Mouse (Mus musculus) ZHBTc4 (cell line): ENCODE results near the gene Mgat4c.

Source experiments
- DNase-seq: peaks from one replicate; pipeline ENCODE4 v3.0.0-alpha.2; 2011; ENCODE audit warnings: low read depth, low spot score

Gene Mgat4c

GRCm38 (mm10) chr10:101681437-101681912 lies at the start of gene Mgat4c:
Gene Mgat4c (plus strand): TSS chr10:101681487.
- no peak for DNase-seq

- no peak for DNase-seq
Measured at GRCm38 (mm10) chr10:101635266-101635665, 46.0 kb upstream of the Mgat4c start.

GRCm38 (mm10) chr10:101641048-101641447 lies 40.2 kb upstream of the Mgat4c start:
- no peak for DNase-seq

DNA sequence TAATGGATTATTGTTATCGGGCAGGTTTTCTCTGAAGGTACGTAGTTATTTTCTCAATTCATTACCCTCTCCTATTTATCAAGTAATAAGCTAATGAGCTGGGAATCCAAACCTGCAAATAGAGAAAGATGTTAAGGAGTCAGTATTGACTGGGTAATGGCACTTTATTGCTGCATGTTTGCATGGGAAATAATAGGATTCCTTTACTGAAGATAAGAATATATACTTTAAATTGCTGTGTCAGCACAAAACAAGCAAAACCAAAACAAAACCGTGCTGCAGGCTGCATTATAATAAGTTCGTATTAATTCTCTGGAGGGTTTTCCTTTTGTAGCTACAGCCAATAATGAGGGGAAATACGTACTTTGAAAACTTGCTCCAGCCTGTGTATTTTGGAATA lies 627 bp downstream of the Mgat4c start:
- no peak for DNase-seq

DNA sequence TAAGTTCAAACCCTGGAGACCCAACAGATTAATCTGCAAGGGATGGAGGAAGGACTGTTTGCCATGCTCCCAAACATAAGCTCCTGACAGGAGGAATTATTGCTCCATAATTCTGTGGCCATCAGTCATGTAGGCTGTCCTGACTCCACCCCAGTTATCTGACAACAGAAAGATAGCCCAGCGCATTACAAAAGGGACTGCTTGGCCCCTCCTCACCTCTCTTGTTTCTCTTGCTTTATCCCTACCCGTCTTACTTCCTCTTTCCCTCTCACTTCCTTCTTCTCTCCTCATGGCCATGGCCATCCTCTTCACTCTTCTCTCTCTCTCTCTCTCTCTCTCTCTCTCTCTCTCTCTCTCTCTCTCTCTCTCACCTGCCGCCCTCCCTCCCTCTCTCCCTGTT lies 80.5 kb downstream of the Mgat4c start:
- no peak for DNase-seq

DNA sequence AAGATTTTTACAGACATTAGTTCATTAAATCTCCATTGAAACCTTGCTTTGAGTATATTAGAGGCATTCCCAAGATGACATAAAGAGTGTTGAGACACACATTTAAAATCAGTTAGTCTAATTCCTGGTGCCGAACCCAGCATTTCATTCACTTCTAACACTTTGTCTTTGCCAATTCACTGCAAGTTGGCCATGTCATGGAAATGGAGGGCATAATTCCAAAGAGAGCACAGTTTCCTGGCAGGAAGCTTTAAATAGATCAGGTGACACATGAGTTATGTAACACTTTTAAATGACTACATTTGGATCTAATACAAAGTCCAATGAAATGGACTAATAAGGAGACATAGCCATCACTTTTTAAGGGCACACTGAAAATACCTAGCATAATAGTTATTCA lies 89.4 kb downstream of the Mgat4c start:
- no peak for DNase-seq

DNA sequence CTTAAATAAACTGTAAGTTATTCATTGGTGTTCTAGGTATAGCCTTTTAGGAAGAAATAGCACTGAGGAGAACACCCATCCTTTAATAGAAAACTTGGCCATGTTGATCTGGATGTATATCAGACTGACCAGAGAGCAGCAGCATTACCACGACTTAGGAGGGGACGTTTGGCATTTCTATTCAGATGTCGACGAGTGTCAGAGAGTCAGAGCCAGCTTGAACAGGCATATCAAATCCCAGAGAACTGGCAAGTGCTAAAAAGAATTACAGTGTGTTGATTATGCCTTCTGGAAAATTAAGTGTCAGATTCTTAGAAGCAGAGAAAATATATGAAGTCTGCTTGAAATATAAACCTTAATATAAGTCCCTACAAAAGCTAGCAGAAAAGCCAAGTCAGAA lies 89.9 kb downstream of the Mgat4c start:
- no peak for DNase-seq

DNA sequence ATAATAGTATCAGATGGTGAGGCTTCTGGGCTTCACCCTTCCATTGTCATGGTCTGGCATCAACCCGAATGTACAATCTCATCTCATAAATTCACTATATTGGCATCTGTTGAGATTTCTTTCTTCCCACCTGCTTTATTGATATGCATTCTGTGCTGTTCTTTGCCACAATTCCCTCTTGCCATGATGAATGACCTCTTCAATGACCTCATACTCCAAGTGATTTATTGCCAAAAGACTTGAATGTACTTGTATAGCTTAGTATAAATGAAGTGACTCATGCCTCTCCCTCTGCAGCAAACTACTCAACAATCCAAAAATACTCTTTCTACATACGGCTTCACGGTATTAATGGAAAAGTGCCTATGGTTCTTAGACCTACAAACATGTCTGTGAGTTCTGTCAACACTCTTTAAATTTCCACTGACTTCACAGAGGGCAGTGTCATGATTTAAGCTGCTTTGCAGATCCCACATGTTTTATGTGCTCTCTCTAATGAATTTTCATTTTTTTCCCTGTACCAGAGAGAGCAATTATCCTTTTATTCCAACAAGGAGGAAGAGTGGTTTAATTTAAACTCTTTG lies 102.0 kb downstream of the Mgat4c start:
- no peak for DNase-seq

- DNase-seq = no peak
Measured at GRCm38 (mm10) chr10:101795507-101795906, 114.2 kb downstream of the Mgat4c start.

- DNase-seq = no peak
Measured at GRCm38 (mm10) chr10:101798831-101799474, 117.7 kb downstream of the Mgat4c start.

GRCm38 (mm10) chr10:101808768-101809167 lies 127.5 kb downstream of the Mgat4c start:
- DNase-seq = no peak

- DNase-seq = no peak
Measured at GRCm38 (mm10) chr10:101816902-101817301, 135.6 kb downstream of the Mgat4c start.

DNA sequence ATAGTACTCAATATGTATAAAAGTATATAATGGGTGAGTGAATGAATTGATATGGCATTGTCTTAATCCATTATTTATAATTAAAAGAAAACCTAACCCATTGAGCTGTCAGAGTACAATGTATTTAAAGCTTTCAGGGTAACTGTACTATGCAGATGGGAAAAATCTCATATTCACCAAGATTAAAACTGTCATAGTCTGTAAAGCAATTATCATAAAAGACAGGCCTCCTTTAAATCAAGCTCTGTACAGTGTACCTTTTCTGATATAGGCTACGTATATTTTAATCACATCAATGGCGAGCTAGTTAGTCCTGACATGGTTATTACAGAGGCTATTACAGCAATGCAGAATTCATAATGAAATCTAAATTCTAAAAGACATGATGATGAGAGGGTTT lies 146.7 kb downstream of the Mgat4c start:
- no peak for DNase-seq

DNA sequence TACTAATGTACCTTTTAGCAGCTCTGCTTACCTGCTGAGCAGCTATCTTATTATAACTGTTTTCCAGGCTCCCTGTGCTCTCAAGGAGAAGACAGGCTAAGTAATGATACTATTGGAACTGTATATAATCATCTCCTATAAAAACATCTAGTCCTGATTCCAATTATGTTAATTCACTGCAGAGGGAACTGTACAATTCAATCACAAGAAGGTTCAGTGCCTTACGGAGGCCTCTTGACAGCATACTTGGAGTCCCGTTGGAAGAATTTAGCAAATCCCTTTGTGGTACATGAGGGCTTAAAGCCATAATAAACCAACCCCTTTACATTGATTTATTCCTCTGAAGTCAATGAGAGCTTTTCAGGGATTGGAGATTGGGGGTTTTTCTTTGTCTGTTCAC lies 174.8 kb downstream of the Mgat4c start:
- DNase-seq = no peak

DNA sequence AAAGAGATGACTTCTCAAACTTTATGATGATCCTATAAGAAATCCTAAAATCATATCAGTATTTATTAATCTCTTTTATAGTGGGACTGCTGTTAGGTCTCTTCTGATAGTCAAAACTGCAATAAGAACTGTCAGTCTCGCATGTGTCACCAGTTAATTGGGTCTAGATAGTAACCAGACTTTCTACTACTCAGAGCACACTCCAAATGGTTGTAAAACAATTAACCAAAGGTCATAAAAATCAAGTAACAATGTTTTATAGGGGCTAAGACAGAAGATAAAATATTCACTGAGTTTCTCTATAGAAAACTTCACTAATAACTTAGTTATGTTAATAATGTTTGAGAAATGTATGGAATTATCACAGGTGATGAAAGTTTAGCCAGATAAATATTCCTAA lies 208.6 kb downstream of the Mgat4c start:
- DNase-seq = no peak

- no peak for DNase-seq
Measured at GRCm38 (mm10) chr10:101917328-101917814, 236.1 kb downstream of the Mgat4c start.

DNA sequence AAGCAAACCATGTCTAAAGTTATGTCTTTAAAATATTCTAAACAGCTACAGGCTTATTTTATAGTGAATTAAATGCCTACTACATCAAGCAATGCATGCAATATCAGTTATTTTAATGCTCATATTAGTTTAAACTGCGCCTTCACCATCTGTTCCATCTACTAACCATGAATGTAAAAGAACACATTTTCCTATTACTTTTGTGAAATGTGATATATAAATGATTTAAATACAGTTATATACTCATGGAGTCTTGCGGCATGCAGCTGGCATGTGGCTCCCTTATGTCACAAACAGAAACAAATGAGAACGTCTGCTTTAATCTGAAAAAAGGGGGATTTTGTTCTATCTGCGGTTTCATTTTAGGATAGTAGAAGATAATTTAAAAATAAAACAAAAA lies 316.3 kb downstream of the Mgat4c start:
- DNase-seq = no peak

DNA sequence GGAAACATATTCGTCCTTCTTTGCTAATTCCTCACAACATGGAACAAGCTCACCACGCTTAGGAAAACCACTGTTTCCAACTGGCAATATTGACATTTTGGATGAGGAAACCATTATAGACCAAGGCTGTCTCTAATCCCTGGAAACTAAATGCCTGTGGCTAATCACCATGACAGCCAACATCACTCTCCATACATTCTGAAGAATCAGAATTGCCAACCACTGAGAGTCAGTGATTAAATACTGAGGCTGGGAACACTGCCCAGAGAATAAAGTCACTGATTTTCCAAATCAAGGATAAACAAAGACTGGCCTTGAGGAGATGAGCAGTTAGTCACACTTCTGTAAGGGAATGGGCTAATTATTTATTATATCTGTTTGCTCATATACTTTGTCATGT lies 361.2 kb downstream of the Mgat4c start:
- no peak for DNase-seq

DNA sequence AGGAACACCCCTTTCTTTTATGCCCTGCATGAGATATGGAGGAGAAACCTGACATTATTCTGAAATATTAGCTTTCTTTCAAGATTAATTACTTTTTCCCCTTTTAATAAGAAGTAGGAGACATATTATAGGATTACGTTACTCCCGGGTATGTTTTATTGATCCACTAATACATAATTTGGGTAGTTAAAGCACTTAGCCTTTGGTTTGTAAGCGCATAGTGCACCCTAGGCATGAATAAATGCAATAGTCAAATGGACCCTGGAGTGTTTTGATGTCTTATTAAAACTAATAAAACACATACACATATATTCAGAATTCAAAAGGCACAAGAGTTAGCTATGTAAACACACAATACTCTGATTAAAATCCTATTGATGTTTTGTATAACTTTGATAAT lies 374.9 kb downstream of the Mgat4c start:
- DNase-seq = no peak

GRCm38 (mm10) chr10:102056975-102057565 lies 375.8 kb downstream of the Mgat4c start:
- DNase-seq = no peak

DNA sequence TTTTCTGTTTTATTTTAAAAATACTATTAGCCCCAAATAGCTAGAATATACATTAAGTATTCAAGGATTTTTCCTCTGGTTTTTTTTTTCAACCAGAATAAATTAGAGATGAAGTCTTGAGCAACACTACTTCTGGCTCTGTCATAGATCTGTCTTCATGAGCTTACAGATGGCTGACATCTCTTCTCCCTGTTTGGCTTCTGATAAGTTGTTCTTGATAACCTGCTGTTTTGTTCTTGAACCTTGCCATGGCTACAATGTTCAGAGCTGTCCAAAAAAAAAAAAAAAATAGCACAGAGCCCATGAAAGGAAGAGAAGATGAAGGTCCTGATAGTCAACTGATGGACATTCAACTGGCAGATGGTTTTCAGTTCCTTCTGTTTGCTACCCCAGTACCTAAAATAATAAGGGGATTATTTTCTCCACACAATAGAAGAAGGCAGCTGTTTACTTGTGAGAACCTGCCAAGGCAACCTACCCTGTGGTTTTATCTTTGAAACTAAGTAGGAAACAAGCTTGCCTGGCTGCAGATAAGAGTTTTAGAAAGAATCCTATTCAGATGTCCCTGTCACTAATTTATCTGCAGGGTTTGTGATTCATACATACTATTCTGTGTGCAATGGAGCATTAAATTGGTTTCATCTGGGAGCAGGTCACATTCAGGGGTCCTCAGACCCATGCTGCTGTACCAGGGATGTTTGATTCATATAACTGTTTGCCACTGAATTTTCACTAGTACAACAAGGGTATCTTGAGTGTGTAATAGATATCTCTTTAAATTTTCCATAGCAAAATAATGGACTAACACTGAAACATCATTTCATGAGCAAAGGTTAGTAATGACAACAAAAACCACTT lies 393.5 kb downstream of the Mgat4c start:
- no peak for DNase-seq

GRCm38 (mm10) chr10:102123153-102123552 lies 441.9 kb downstream of the Mgat4c start:
- no peak for DNase-seq
